Mouse (Mus musculus) midbrain, embryonic 12.5 days (tissue): ENCODE results near the gene Ugt1a2. TPM values are rescaled to one million over a fixed set of nuclear protein-coding genes. Genes with fewer than 3 reads are reported as not detected.
"Not testable (repeated sequence)": the region's sequence is repeated elsewhere in the genome, so short reads cannot be mapped to it uniquely, and the experiment has no call there.

Source experiments
- ATAC-seq: fragments of 200-750 bp; cut with Nextera tagmentation; 2 replicates; pipeline ENCODE4 v1.8.0; 2017; ENCODE audit warnings: low read depth, moderate TSS enrichment, moderate library complexity; ENCODE audit not compliant: low FRiP score
- H3K27ac ChIP-seq: fragments of 300-500 bp; sonication (generic); replicated peaks from 2 replicates; pipeline ENCODE4 v1.5.1; 2016; ENCODE audit warnings: mild to moderate bottlenecking
- H3K27me3 ChIP-seq: fragments of 300-500 bp; sonication (generic); 2 replicates; pipeline ENCODE4 v1.6.1; 2016; ENCODE audit warnings: mild to moderate bottlenecking
- H3K36me3 ChIP-seq: fragments of 300-500 bp; sonication (generic); 2 replicates; pipeline ENCODE4 v1.6.1; 2016
- H3K4me1 ChIP-seq: fragments of 300-500 bp; sonication (generic); 2 replicates; pipeline ENCODE4 v1.6.1; 2016
- H3K4me2 ChIP-seq: fragments of 300-500 bp; sonication (generic); replicated peaks from 2 replicates; pipeline ENCODE4 v1.6.1; 2016; ENCODE audit warnings: mild to moderate bottlenecking, moderate library complexity
- H3K4me3 ChIP-seq: fragments of 300-500 bp; sonication (generic); 2 replicates; pipeline ENCODE4 v1.5.1; 2016; ENCODE audit warnings: mild to moderate bottlenecking
- H3K9ac ChIP-seq: fragments of 300-500 bp; sonication (generic); replicated peaks from 2 replicates; pipeline ENCODE4 v1.6.1; 2016; ENCODE audit warnings: mild to moderate bottlenecking, moderate library complexity
- H3K9me3 ChIP-seq: fragments of 300-500 bp; sonication (generic); 2 replicates; pipeline ENCODE4 v1.6.1; 2016; ENCODE audit warnings: mild to moderate bottlenecking
- WGBS: fragments of 180-500 bp; shearing (Covaris S2); methylation state at CpG from one replicate; pipeline ENCODE4 v1.1.7; 2016; 5-methylcytosine and 5-hydroxymethylcytosine counted together
- polyA plus RNA-seq: library from polyadenylated mRNA; unstranded; fragments of >200 nt; fragmentation: Nextera tagmentation; extraction: Ambion mirVana; gene quantifications from 2 replicates; pipeline ENCODE4 v1.2.1, GENCODE M21; 2016

Ugt1a2 gene
- 0.14 TPM in 1 of 2 replicates, not detected in the other for polyA plus RNA-seq

DNA sequence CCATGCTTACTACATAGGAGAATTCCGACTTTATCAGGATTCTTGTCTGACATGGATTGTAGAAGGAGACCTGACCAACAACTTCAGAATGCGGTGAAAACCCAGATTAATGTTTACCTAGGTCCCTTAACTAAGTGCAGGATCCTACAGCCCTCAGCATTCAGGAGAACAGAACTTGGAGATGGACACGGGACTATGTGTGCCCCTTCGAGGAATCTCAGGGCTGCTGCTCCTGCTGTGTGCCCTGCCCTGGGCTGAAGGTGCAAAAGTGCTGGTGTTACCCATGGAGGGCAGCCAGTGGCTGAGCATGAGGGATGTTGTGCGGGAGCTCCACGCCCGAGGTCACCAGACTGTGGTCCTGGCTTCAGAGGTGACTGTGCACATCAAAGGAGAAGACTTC lies at the start of gene Ugt1a2:
Gene Ugt1a2 (plus strand): TSS at position 146 of the 400 bp plus-strand sequence.
- ATAC-seq: no peak
- H3K9ac ChIP-seq: no peak within 1 kb of the TSS
- H3K9me3 ChIP-seq: 0 out of 2 replicates have a peak, but pooled peaks cover 7% of the 10 kb centered on the region
- H3K4me3 ChIP-seq: no peak within 1 kb of the TSS
- 87% methylated on average over 7 of the region's 7 CpGs for WGBS
- H3K27ac ChIP-seq: no peak within 1 kb of the TSS
- no peak within 1 kb of the TSS for H3K4me2 ChIP-seq
- H3K27me3 ChIP-seq: 0 out of 2 replicates have a peak, but pooled peaks cover 6% of the 10 kb centered on the region
- no peaks in the 10 kb centered on the region for H3K36me3 ChIP-seq
- H3K4me1 ChIP-seq: no peaks in the 10 kb centered on the region

- Histone ChIP-seq H3K36me3 (no peaks in the 10 kb centered on the region), H3K27ac (no peak overlapping the region), H3K4me3 (no peak overlapping the region), H3K9me3 (no peaks in the 10 kb centered on the region), H3K9ac (no peak overlapping the region), H3K4me2 (no peak overlapping the region), H3K4me1 (no peaks in the 10 kb centered on the region), H3K27me3 (no peaks in the 10 kb centered on the region)
- WGBS: 77% methylated on average over 2 of the region's 2 CpGs
- ATAC-seq: no peak
Measured at GRCm38 (mm10) chr1:88158430-88158829, 42.0 kb upstream of the Ugt1a2 start.

DNA sequence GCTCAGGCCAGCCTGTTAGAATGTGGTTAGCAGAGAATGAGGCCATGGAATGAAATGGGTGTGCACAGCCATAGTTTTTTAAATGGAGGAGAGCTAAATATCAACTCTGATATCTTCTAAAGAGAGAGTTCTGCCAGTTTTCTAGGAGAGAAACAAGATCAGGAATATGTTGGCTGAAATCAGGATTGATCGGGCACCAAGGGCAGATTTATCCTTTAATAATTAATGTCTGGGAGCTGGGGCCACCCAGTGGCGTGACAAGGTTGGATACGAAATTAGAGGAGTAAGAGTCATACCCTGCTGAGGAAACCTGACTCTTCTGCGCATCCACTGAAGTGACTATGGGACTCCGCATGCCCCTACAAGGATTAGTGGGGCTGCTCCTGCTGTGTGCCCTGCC lies 34.7 kb upstream of the Ugt1a2 start, which contains the start of gene Ugt1a5:
Gene Ugt1a5 (plus strand): TSS at position 302 of the 400 bp plus-strand sequence.
- no peaks in the 10 kb centered on the region for H3K4me1 ChIP-seq
- no peaks in the 10 kb centered on the region for H3K9me3 ChIP-seq
- H3K4me3 ChIP-seq: no peak within 1 kb of the TSS
- no peaks in the 10 kb centered on the region for H3K36me3 ChIP-seq
- H3K27ac ChIP-seq: no peak within 1 kb of the TSS
- no peak within 1 kb of the TSS for H3K9ac ChIP-seq
- H3K27me3 ChIP-seq: no peaks in the 10 kb centered on the region
- no peak for ATAC-seq
- 77% methylated on average over 5 of the region's 5 CpGs for WGBS
- no peak within 1 kb of the TSS for H3K4me2 ChIP-seq

GRCm38 (mm10) chr1:88172190-88172589 lies 28.2 kb upstream of the Ugt1a2 start:
- not testable (repeated sequence) for H3K4me2 ChIP-seq, ATAC-seq, H3K4me1 ChIP-seq, H3K9ac ChIP-seq, H3K27ac ChIP-seq, H3K4me3 ChIP-seq, H3K27me3 ChIP-seq, H3K36me3 ChIP-seq, H3K9me3 ChIP-seq
- WGBS: 79% methylated on average over 6 of the region's 7 CpGs

- WGBS: 88% methylated on average over 1 of the region's 1 CpGs
- Histone ChIP-seq H3K27ac (no peak overlapping the region), H3K4me3 (no peak overlapping the region), H3K9ac (no peak overlapping the region), H3K27me3 (no peaks in the 10 kb centered on the region), H3K4me2 (no peak overlapping the region), H3K9me3 (peaks cover 24% of the 10 kb centered on the region), H3K36me3 (no peaks in the 10 kb centered on the region), H3K4me1 (no peaks in the 10 kb centered on the region)
- ATAC-seq: no peak
Measured at GRCm38 (mm10) chr1:88179657-88180056, 20.7 kb upstream of the Ugt1a2 start.

GRCm38 (mm10) chr1:88186325-88186935 lies 14.0 kb upstream of the Ugt1a2 start:
- Histone ChIP-seq H3K4me3 (no peak overlapping the region), H3K4me1 (no peaks in the 10 kb centered on the region), H3K4me2 (no peak overlapping the region), H3K27me3 (no peaks in the 10 kb centered on the region), H3K9ac (no peak overlapping the region), H3K27ac (no peak overlapping the region), H3K36me3 (no peaks in the 10 kb centered on the region), H3K9me3 (no peaks in the 10 kb centered on the region)
- no peak for ATAC-seq
- 88% methylated on average over 5 of the region's 5 CpGs for WGBS

GRCm38 (mm10) chr1:88192136-88192535 lies 8.3 kb upstream of the Ugt1a2 start:
- H3K9me3 ChIP-seq: no peaks in the 10 kb centered on the region
- WGBS: 58% methylated on average over 3 of the region's 3 CpGs
- H3K36me3 ChIP-seq: no peaks in the 10 kb centered on the region
- H3K9ac ChIP-seq: no peak overlapping the region
- no peak overlapping the region for H3K4me2 ChIP-seq
- H3K27me3 ChIP-seq: no peaks in the 10 kb centered on the region
- no peak overlapping the region for H3K27ac ChIP-seq
- no peaks in the 10 kb centered on the region for H3K4me1 ChIP-seq
- no peak for ATAC-seq
- H3K4me3 ChIP-seq: no peak overlapping the region

DNA sequence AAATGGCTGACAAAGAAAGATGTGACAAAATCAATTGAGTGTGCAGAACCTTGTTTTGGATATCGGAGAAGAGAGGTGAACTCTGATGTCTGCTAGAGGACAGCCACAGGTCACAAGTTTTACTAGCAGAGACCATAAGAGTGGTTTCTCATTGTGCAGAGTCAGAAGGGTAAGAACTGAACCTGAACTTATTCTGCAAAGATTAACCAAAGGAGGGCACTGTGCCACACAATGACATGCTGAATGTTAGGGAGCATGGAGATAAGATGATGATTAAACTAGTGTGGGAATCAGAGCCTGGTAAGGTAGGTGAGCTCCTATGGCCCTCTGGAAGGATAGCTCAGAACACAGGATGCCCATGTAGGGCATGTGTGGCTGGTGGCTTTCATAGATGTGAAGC lies 4.7 kb upstream of the Ugt1a2 start:
- no peaks in the 10 kb centered on the region for H3K9me3 ChIP-seq
- no peak overlapping the region for H3K4me3 ChIP-seq
- H3K9ac ChIP-seq: no peak overlapping the region
- no peak overlapping the region for H3K27ac ChIP-seq
- 0 out of 2 replicates have a peak, but pooled peaks cover 6% of the 10 kb centered on the region for H3K27me3 ChIP-seq
- no peak overlapping the region for H3K4me2 ChIP-seq
- H3K4me1 ChIP-seq: no peaks in the 10 kb centered on the region
- WGBS: 95% methylated on average over 1 of the region's 1 CpGs
- ATAC-seq: no peak
- no peaks in the 10 kb centered on the region for H3K36me3 ChIP-seq

DNA sequence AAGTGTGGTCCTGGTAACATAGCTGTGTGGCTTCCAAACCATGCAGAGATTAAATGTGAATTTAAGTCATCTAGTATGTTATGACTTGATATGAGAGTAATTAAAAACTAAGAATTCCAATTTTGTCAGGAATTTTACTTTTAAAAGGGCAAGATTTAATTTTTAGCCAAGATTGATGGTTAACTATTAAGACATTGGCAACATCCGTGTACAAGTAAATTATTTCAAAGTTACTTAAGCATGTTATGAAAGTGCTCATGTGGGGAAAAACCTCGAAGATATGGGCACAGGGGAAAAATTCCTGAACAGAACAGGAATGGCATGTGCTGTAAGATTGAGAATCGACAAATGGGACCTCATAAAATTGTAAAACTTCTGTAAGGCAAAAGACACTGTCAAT lies 3.0 kb upstream of the Ugt1a2 start:
- 76% methylated on average over 3 of the region's 3 CpGs for WGBS
- Histone ChIP-seq H3K9me3 (no peaks in the 10 kb centered on the region), H3K4me3 (no peak overlapping the region), H3K4me1 (no peaks in the 10 kb centered on the region), H3K9ac (no peak overlapping the region), H3K27ac (no peak overlapping the region), H3K36me3 (no peaks in the 10 kb centered on the region), H3K27me3 (0 out of 2 replicates have a peak, but pooled peaks cover 6% of the 10 kb centered on the region), H3K4me2 (no peak overlapping the region)
- ATAC-seq: no peak

DNA sequence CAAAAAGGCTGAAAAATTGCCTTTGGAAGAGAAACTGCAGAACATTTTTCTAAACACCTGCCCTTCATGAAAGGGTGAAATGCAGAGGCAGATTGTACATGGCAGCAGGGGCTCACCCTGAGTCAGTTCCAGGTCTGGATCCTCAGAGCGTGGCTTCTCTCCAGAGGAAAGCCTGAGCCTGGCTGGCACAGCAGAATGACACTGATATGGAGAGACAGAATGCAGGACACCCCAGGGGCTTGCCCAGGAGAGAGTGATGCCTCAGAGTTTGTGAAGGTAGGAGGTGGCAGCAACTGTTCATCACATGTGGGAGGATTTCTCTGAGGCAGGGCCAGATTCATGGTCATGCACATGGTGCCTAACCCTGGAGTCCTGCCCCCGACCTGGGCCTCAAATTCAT lies 405 bp upstream of the Ugt1a2 start:
- Histone ChIP-seq H3K27ac (no peak overlapping the region), H3K9ac (no peak overlapping the region), H3K27me3 (0 out of 2 replicates have a peak, but pooled peaks cover 6% of the 10 kb centered on the region), H3K4me3 (no peak overlapping the region), H3K36me3 (no peaks in the 10 kb centered on the region), H3K9me3 (0 out of 2 replicates have a peak, but pooled peaks cover 7% of the 10 kb centered on the region), H3K4me1 (no peaks in the 10 kb centered on the region), H3K4me2 (no peak overlapping the region)
- WGBS: 80% methylated on average over 2 of the region's 2 CpGs
- ATAC-seq: no peak

GRCm38 (mm10) chr1:88205294-88205922 lies 5.0 kb downstream of the Ugt1a2 start, which contains the start of gene Dnajb3:
Dnajb3 (minus strand) TSS chr1:88205782.
- Histone ChIP-seq H3K4me2 (peak within 1 kb of the TSS; percentile 66), H3K27ac (no peak within 1 kb of the TSS; the same call in 1 of the 2 replicates), H3K4me1 (no peaks in the 10 kb centered on the region), H3K4me3 (peak within 1 kb of the TSS; percentile 53), H3K9me3 (0 out of 2 replicates have a peak, but pooled peaks cover 7% of the 10 kb centered on the region), H3K27me3 (peaks cover 4% of the 10 kb centered on the region; the same call in 1 of the 2 replicates), H3K9ac (peak within 1 kb of the TSS; percentile 62), H3K36me3 (no peaks in the 10 kb centered on the region)
- peak; percentile 99 for ATAC-seq
- WGBS: 5% methylated on average over 62 of the region's 62 CpGs

- Histone ChIP-seq H3K4me3 (no peak overlapping the region), H3K4me2 (no peak overlapping the region), H3K36me3 (no peaks in the 10 kb centered on the region), H3K9ac (no peak overlapping the region), H3K27ac (no peak overlapping the region), H3K4me1 (no peaks in the 10 kb centered on the region), H3K27me3 (peaks cover 4% of the 10 kb centered on the region; the same call in 1 of the 2 replicates), H3K9me3 (peaks cover 14% of the 10 kb centered on the region)
- 77% methylated on average over 2 of the region's 2 CpGs for WGBS
- no peak for ATAC-seq
Measured at GRCm38 (mm10) chr1:88206843-88207479, 6.6 kb downstream of the Ugt1a2 start.
